Mouse (Mus musculus) olfactory bulb, adult 2 months (tissue): ENCODE measurements around the gene Zdhhc9. TPM values are rescaled to one million over a fixed set of nuclear protein-coding genes. Genes with fewer than 3 reads are reported as not detected.

Experiments used
- H3K27ac ChIP-seq: fragments of 200-500 bp; 2 replicates; pipeline ENCODE4 v1.5.1; 2012; ENCODE audit warnings: low read depth, low read length; ENCODE audit not compliant: insufficient read depth
- H3K4me1 ChIP-seq: fragments of 200-500 bp; 2 replicates; pipeline ENCODE4 v1.6.1; 2012; ENCODE audit warnings: low read length; ENCODE audit not compliant: control insufficient read depth, insufficient read depth
- H3K4me3 ChIP-seq: fragments of 200-500 bp; 2 replicates; pipeline ENCODE4 v1.5.1; 2012; ENCODE audit warnings: mild to moderate bottlenecking, low read depth, low read length, moderate library complexity; ENCODE audit not compliant: insufficient read depth
- CTCF ChIP-seq: fragments of 200-500 bp; IDR thresholded peaks from 2 replicates; pipeline ENCODE4 v1.5.1; 2012; ENCODE audit warnings: low read depth, mild to moderate bottlenecking, low read length, moderate library complexity; ENCODE audit not compliant: insufficient read depth
- POLR2A ChIP-seq: fragments of 200-500 bp; IDR thresholded peaks from 2 replicates; pipeline ENCODE4 v1.6.1; 2012; ENCODE audit warnings: mild to moderate bottlenecking, low read depth, low read length, moderate library complexity; ENCODE audit not compliant: insufficient read depth
- WGBS: fragments of 180-500 bp; shearing (Covaris S2); methylation state at CpG from one replicate; pipeline ENCODE4 v1.1.7; 2018; 5-methylcytosine and 5-hydroxymethylcytosine counted together
- polyA plus RNA-seq: library from polyadenylated mRNA; stranded (reverse); fragments of >200 nt; gene quantifications from 2 replicates; pipeline ENCODE4 v1.2.4, GENCODE M21; 2012; ENCODE audit warnings: low replicate concordance; ENCODE audit not compliant: missing spikeins, insufficient read depth, insufficient read length

Zdhhc9 gene
- polyA plus RNA-seq, 1 experiment = not detected

DNA sequence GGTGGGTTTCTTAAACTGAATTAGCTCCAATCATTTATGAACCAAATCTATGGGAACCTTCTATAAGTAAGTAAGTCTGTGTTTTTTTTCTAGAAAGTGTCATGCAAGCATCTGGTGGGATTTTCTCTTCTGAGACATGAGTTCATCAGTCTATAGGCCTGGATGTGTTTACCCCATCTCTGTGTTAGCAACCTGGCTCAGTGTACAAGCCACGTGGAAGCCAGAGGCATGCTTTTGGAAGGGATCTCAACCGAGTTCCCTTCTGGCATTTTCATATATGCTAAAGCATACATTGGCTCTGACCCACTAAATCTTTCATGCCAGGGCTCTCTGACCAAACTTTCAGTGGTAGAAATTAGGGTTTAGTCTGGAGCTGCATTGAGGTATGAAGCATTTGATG lies 54.7 kb downstream of the Zdhhc9 start:
- Histone ChIP-seq H3K27ac (no peak overlapping the region), H3K4me3 (no peak overlapping the region), H3K4me1 (no peaks in the 10 kb centered on the region)
- no peak for TF ChIP-seq CTCF
- TF ChIP-seq POLR2A = no peak
- 74% methylated on average over 2 of the region's 2 CpGs for WGBS

DNA sequence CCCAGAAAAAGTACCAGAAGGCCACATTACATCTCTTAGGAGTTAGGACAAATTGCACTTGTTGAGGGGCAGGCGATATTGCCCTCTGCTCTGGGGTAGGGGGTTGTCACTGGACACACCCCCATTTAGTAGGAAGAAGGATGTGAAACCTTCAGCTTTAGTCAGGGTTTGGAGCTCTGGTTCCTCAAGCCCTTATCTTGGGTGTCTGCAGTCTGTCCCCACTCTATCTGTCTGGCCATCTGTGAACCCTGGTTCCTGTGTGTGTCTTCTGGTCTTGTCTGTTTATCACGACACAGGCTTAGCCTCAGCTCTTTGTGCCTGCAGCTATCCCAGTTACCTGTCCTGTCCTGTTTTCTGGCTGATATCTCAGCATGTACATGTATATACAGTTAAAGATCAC lies 55.3 kb downstream of the Zdhhc9 start:
- Histone ChIP-seq H3K27ac (no peak overlapping the region), H3K4me1 (no peaks in the 10 kb centered on the region), H3K4me3 (no peak overlapping the region)
- no peak for TF ChIP-seq CTCF
- no peak for TF ChIP-seq POLR2A
- 88% methylated on average over 2 of the region's 2 CpGs for WGBS

DNA sequence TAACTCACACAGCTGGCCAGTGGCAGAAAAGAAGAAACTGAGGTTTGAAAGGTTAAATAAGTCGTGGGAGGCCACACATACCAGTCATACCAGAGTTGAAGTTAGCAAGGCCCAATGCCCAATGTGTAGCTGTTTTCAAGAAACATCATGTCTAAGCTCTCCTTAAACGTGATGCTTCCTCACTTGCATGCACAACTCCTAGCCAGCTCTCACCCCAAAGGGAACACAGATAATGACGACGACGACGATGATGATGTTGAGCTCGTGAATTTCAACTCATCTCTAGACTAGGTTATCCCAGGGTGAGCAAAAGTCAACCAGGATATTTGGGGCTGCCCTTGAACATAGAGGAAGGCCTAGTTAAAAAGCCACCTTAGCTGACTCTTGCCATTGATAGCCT lies 56.6 kb downstream of the Zdhhc9 start:
- no peak for TF ChIP-seq POLR2A
- no peak for TF ChIP-seq CTCF
- no peak overlapping the region for H3K4me3 ChIP-seq
- WGBS = 85% methylated on average over 7 of the region's 7 CpGs
- no peaks in the 10 kb centered on the region for H3K4me1 ChIP-seq
- no peak overlapping the region for H3K27ac ChIP-seq

DNA sequence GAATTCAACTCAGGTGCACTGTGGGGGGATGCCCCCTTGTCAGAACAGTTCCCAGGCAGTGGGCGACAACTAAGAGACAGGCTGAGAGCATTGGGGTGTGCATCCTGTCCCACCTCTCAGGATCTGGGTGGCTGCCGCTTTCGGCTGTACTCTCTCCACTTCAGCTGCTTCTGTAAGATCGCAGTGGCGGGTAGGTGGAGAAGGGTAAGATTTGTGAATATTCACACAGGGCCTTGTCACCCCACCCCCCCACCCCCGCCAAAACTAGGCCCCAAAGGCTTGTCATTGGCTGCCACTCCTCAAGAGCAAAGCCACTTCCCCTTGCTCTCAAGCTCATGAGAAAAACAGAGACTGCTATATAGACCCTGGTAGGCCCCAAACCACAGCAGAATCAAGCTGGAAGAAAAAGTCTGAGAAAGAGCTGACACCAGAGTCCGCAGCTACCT lies 60.9 kb downstream of the Zdhhc9 start:
- no peaks in the 10 kb centered on the region for H3K4me1 ChIP-seq
- WGBS = 94% methylated on average over 7 of the region's 7 CpGs
- H3K27ac ChIP-seq = no peak overlapping the region
- no peak overlapping the region for H3K4me3 ChIP-seq
- TF ChIP-seq POLR2A (no peak), CTCF (no peak)

DNA sequence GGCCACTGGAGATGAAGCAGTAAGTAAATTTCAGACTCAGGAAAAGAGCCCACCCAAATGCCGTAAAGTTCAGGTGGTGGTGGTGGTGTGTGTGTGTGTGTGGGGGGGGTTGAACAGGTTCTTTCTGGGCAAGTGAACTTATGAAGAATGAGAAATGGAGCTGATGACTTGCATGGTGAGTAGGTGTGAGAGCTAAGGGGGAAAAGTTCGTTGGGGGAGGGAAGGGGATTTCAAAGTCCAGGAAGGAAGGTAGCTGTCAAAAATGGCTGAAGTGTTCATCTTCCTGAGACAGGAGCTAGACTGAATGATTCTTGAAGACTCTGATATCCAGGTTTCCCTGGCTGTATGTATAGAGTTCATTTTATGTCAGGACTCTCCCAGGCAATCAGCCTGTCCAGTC lies 61.5 kb downstream of the Zdhhc9 start:
- H3K4me3 ChIP-seq = no peak overlapping the region
- no peak overlapping the region for H3K27ac ChIP-seq
- 81% methylated on average over 2 of the region's 2 CpGs for WGBS
- TF ChIP-seq POLR2A = no peak
- no peak for TF ChIP-seq CTCF
- H3K4me1 ChIP-seq = no peaks in the 10 kb centered on the region

DNA sequence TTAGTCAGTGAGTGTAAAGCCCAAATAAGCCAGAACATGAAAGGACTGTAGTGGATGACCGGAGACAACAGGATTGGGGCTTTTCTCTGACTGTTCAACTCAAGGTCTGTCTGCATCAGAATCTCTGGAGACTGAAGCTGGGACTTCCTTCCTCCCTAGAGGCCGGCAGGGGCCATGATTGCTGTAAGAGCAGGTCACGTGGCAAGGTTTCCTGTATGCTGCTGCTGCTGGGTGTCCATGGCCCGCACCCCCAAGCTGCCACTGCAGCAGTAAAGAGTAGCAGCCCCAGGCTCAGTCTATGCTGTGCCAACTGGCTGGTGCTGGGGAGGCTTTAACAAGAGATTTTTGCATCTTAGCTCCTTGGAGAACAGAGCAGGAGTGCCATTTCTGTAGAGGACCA lies 62.4 kb downstream of the Zdhhc9 start, which contains the start of gene Sash3:
Gene Sash3 (plus strand): TSS at position 175 of the 400 bp plus-strand sequence.
- Histone ChIP-seq H3K27ac (no peak within 1 kb of the TSS), H3K4me3 (no peak within 1 kb of the TSS), H3K4me1 (no peaks in the 10 kb centered on the region)
- TF ChIP-seq CTCF (no peak), POLR2A (no peak)
- 84% methylated on average over 4 of the region's 4 CpGs for WGBS

DNA sequence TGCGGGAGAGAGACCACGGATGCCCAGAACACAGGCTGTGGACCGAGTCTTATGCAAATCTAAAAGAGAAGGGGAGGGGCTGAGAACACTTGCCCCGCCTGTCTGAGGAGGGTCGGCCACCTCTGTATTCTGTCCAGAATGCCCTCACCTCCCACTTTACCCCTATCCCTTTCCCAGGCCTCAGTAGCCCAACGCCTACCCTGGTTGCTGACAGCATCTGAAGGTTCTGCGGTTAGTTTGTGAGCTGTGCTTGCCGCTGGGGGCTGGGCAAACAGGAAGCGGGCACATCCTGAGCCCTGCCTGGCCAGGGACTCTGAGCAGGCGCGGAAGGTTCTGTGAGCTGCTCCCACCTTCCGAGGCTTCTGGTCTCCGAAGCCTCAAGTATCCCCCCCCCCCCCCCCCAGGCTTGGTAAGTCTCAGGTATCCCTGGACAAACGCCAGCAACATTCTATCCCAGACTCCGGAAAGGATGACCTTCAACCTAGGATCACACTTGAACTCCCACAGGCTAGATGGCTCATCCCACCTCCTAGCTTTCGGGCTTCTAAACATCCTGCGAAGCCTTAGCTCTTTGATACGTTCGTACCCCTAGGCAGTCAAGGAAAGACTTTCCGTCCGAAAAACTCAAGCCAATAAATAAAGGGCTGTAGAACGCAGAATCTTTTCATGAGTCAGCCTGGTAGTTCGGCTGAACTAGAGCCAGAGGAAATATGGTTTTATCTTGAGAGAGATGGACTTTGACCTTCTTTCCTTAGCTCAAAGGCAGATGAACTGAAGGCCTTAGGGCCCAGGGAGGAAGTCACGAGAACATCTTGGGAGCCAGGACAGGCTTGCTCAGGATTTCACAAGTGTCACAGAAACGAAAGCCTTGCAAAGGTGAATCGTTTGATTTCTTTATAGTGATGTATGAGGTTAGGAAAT lies 65.0 kb downstream of the Zdhhc9 start:
- no peak overlapping the region for H3K4me3 ChIP-seq
- WGBS = 64% methylated on average over 26 of the region's 26 CpGs
- no peak overlapping the region for H3K27ac ChIP-seq
- TF ChIP-seq POLR2A = no peak
- no peak for TF ChIP-seq CTCF
- H3K4me1 ChIP-seq = peaks cover 3% of the 10 kb centered on the region; the same call in 1 of the 2 replicates

DNA sequence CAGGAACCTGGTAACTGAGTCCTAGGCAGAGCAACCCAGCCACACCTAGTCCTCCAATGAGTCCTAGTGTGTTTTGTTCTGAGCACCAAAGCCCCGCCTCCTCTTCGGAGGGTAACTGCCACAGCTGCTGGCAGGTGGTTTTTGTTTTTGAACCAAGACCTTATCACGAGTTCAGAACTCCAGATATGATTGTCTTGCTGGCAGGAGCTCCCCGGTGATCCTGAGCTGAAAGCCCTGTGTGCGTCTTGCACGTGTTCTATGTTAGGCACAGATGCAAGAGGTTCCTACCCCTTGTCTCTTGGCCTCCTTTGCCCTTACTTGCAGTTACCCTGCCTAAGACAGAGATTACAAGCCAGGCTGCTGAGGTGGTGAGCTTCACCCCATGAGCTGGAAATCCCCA lies 67.2 kb downstream of the Zdhhc9 start:
- H3K4me1 ChIP-seq = peaks cover 3% of the 10 kb centered on the region; the same call in 1 of the 2 replicates
- H3K4me3 ChIP-seq = no peak overlapping the region
- TF ChIP-seq CTCF (no peak), POLR2A (no peak)
- H3K27ac ChIP-seq = no peak overlapping the region
- 83% methylated on average over 6 of the region's 6 CpGs for WGBS

DNA sequence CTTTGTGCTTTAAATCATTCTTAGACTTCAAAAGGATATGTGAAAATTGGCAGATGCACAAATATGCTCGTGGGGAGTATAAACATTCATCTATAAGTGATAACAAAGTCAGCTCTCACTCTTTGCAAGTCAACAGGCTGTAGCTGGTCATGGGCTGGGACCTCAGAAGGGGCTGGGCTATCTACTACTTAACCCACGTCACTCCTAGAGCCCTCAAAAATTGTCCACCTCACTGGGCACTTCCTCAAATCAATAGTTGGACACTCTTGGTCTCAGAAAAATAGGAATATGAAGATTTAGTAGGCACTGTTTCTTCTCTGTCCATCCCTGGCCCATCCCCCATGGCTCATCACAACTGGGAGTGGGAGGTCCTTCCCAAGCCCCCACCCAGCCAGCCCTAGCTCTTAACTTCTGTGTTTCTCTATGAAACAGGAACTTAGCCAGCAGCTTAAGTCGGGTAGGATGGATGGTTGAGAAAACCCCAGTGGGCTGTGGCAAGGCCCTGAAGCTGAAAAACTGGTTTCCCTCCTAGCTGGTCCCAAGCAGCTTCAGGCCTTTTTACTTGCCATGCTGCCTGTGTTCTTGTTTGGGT lies 68.3 kb downstream of the Zdhhc9 start:
- Histone ChIP-seq H3K27ac (no peak overlapping the region), H3K4me3 (no peak overlapping the region), H3K4me1 (peaks cover 3% of the 10 kb centered on the region; the same call in 1 of the 2 replicates)
- WGBS = 69% methylated on average over 3 of the region's 3 CpGs
- TF ChIP-seq POLR2A = no peak
- TF ChIP-seq CTCF = no peak
